In the genomic region with DNA sequence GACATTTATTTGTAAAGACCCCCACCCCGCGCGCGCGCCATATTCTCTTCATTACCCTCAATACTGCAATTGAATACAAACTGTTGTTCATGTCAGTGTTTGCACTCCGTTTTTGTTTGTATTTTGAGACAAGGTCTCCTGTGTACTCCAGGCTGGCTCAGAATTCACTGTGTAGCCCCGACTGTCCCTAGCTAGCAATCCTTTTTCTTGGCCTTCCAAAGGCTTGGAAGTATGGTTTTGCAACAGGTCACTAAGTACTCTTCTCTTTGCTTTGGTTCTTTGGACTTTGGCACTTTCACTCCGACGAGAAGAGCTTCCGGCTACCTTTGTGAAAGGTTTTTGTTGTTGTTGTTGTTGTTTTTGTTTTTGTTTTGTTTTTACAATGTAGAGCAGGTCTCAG, we compare ENCODE assay signal across 8 mouse cellular contexts. TPM values are rescaled to one million over a fixed set of nuclear protein-coding genes. Genes with fewer than 3 reads are reported as not detected.
DNase-seq lines count a peak whose midpoint lies in the region; ATAC-seq lines count a peak whose summit lies in the region.

No protein-coding gene starts in this region.

- H3K27ac ChIP-seq in forebrain, embryonic 10.5 days, result peak overlapping the region; percentile 92; the same call in 1 of the 2 replicates
- H3K27ac ChIP-seq in kidney, embryonic 15.5 days, result no peak overlapping the region
- H3K27ac ChIP-seq in neural tube, embryonic 12.5 days, result no peak overlapping the region

- WGBS in forebrain, embryonic 10.5 days, result 30% methylated on average over 10 of the region's 10 CpGs
- 33% methylated on average over 10 of the region's 10 CpGs for WGBS in kidney, embryonic 15.5 days
- WGBS in neural tube, embryonic 12.5 days, result 30% methylated on average over 10 of the region's 10 CpGs

- H3K4me3 ChIP-seq in forebrain, embryonic 10.5 days, result peak overlapping the region; percentile 91
- H3K4me3 ChIP-seq in kidney, embryonic 15.5 days (replicated peaks), result peak overlapping the region; percentile 95
- H3K4me3 ChIP-seq in neural tube, embryonic 12.5 days, result peak overlapping the region; percentile 79

- no peaks in the 10 kb centered on the region for H3K36me3 ChIP-seq in forebrain, embryonic 10.5 days (replicated peaks)
- H3K36me3 ChIP-seq in kidney, embryonic 15.5 days, result no peaks in the 10 kb centered on the region
- H3K36me3 ChIP-seq in neural tube, embryonic 12.5 days, result no peaks in the 10 kb centered on the region

- peaks cover 15% of the 10 kb centered on the region for H3K4me1 ChIP-seq in forebrain, embryonic 10.5 days
- H3K4me1 ChIP-seq in kidney, embryonic 15.5 days, result peaks cover 12% of the 10 kb centered on the region
- H3K4me1 ChIP-seq in neural tube, embryonic 12.5 days, result peaks cover 9% of the 10 kb centered on the region

- H3K9me3 ChIP-seq in forebrain, embryonic 10.5 days, result no peaks in the 10 kb centered on the region
- no peaks in the 10 kb centered on the region for H3K9me3 ChIP-seq in kidney, embryonic 15.5 days (replicated peaks)
- H3K9me3 ChIP-seq in neural tube, embryonic 12.5 days, result no peaks in the 10 kb centered on the region

- H3K27me3 ChIP-seq in forebrain, embryonic 10.5 days (ENCODE audit: poor library complexity, severe bottlenecking), result no peaks in the 10 kb centered on the region
- H3K27me3 ChIP-seq in kidney, embryonic 15.5 days, result no peaks in the 10 kb centered on the region
- no peaks in the 10 kb centered on the region for H3K27me3 ChIP-seq in neural tube, embryonic 12.5 days (replicated peaks)

- H3K4me2 ChIP-seq in kidney, embryonic 15.5 days, result peak overlapping the region; percentile 63
- H3K4me2 ChIP-seq in neural tube, embryonic 12.5 days (replicated peaks), result peak overlapping the region; percentile 68

- ATAC-seq in kidney, embryonic 15.5 days (replicated peaks; ENCODE audit: low FRiP score), result no peak
- no peak for ATAC-seq in neural tube, embryonic 12.5 days (ENCODE audit: low FRiP score, low read depth)

- H3K9ac ChIP-seq in kidney, embryonic 15.5 days, result peak overlapping the region; percentile 91
- H3K9ac ChIP-seq in neural tube, embryonic 12.5 days, result peak overlapping the region; percentile 73; the same call in 1 of the 2 replicates

- DNase-seq in cerebellum, postnatal 10 days, result peak; percentile 15 to 18
- no peak for DNase-seq in cerebellum, postnatal 36 days
- peak; percentile 65 for DNase-seq in 416B (ENCODE audit: low read depth)
- DNase-seq in forebrain, embryonic 10.5 days (ENCODE audit: extremely low spot score, low spot score), result no peak
- DNase-seq in left cerebral cortex, adult 9 months (ENCODE audit: low spot score in 2 of 2), result no peak
- no peak for DNase-seq in layer of hippocampus, adult 9-11 months

RNA-seq across cellular contexts. Expression of gene Fbxo8, which starts 1.2 kb away (rescaled TPM):
- 23.6 and 28.8 TPM in 2 replicates for polyA plus RNA-seq in forebrain, embryonic 10.5 days (2016; fragmentation: Nextera tagmentation; extraction: Ambion mirVana)
- polyA plus RNA-seq in kidney, embryonic 15.5 days (2015; fragmentation: Nextera tagmentation; extraction: Ambion mirVana), result 45.8 and 46.5 TPM in 2 replicates
- 36.0 and 42.2 TPM in 2 replicates for polyA plus RNA-seq in neural tube, embryonic 12.5 days (2016; fragmentation: Nextera tagmentation; extraction: Ambion mirVana)

RNA-seq across cellular contexts. Expression of gene Cep44, which starts 1.2 kb away (rescaled TPM):
- polyA plus RNA-seq in forebrain, embryonic 10.5 days (2016; fragmentation: Nextera tagmentation; extraction: Ambion mirVana), result 32.6 and 34.0 TPM in 2 replicates
- 40.1 and 40.8 TPM in 2 replicates for polyA plus RNA-seq in kidney, embryonic 15.5 days (2015; fragmentation: Nextera tagmentation; extraction: Ambion mirVana)
- polyA plus RNA-seq in neural tube, embryonic 12.5 days (2016; fragmentation: Nextera tagmentation; extraction: Ambion mirVana), result 35.1 and 35.4 TPM in 2 replicates

Comparison
In these comparisons a context has a peak if more than half of its experiments do, and no peak if none do; other contexts are left out.
1. DNase-seq: peak in cerebellum, postnatal 10 days (2 of 2) and 416B (single experiment); none in cerebellum, postnatal 36 days (0 of 2), forebrain, embryonic 10.5 days (single experiment), left cerebral cortex, adult 9 months (0 of 2) and layer of hippocampus, adult 9-11 months (single experiment).
2. Peak in every context shown above with its lines, with median percentiles within 50 percentile points of each other: H3K4me3 ChIP-seq.